Mouse (Mus musculus): ENCODE data around the gene Snx8. TPM values are rescaled to one million over a fixed set of nuclear protein-coding genes. Genes with fewer than 3 reads are reported as not detected.

The Snx8 gene
- total and polyA plus RNA-seq, 3 experiments: 19.7 to 30.7 TPM; not detected in 1

- no peaks in the 10 kb centered on the region for H3K9me3 ChIP-seq (replicated peaks; ENCODE audit: insufficient read depth, low read length)
These were observed 31.6 kb downstream of the Snx8 start for GRCm38 (mm10) chr5:140357466-140357865.

GRCm38 (mm10) chr5:140355934-140356333, 33.1 kb downstream of the Snx8 start:
- DNase-seq (ENCODE audit: low read depth, low spot score): no peak

More at GRCm38 (mm10) chr5:140357466-140357865, 31.6 kb downstream of the Snx8 start:
- no peaks in the 10 kb centered on the region for H3K79me2 ChIP-seq (ENCODE audit: control insufficient read depth, insufficient read depth, low read length, poor library complexity)
- no peaks in the 10 kb centered on the region for H3K4me1 ChIP-seq (ENCODE audit: control insufficient read depth in 1 of 2, insufficient read depth in 2 of 2, low read length in 2 of 2)
- H3K27me3 ChIP-seq (ENCODE audit: control insufficient read depth in 1 of 2, insufficient read depth in 2 of 2, low read length in 2 of 2): no peaks in the 10 kb centered on the region
- no peak for DNase-seq (ENCODE audit: low read depth, low spot score)
- H3K9ac ChIP-seq (ENCODE audit: control insufficient read depth, low read depth, low read length, poor library complexity, severe bottlenecking): no peak overlapping the region
- H3K27ac ChIP-seq (ENCODE audit: control insufficient read depth, low read depth, low read length): no peak overlapping the region
- TF ChIP-seq ZKSCAN1 (IDR thresholded peaks at IDR 0.05; ENCODE audit: low read depth, low read length): no peak
- TF ChIP-seq MXI1 (IDR thresholded peaks at IDR 0.05; ENCODE audit: low read depth, low read length): no peak
- no peak for TF ChIP-seq ZNF384 (IDR thresholded peaks at IDR 0.05; ENCODE audit: low read depth, low read length)
- no peak for TF ChIP-seq POLR2AphosphoS5 (IDR thresholded peaks at IDR 0.05; ENCODE audit: borderline replicate concordance, low read depth, low read length)
- no peak for TF ChIP-seq GATA1 (IDR thresholded peaks at IDR 0.05; ENCODE audit: low read depth, low read length)
- H3K4me3 ChIP-seq (ENCODE audit: control insufficient read depth in 1 of 2, insufficient read depth in 1 of 2, low read depth in 2 of 2, low read length in 2 of 2): no peak overlapping the region
- H3K36me3 ChIP-seq (ENCODE audit: control insufficient read depth in 1 of 2, insufficient read depth in 2 of 2, low read length in 2 of 2): peaks cover 0 to 2% of the 10 kb centered on the region in 2 experiments; a peak in 1 of 4 replicates

GRCm38 (mm10) chr5:140352352-140352751, 36.7 kb downstream of the Snx8 start:
- Histone ChIP-seq H3K4me3 (ENCODE audit: control insufficient read depth in 1 of 2, insufficient read depth in 1 of 2, low read depth in 2 of 2, low read length in 2 of 2) (no peak overlapping the region), H3K27me3 (ENCODE audit: control insufficient read depth in 1 of 2, insufficient read depth in 2 of 2, low read length in 2 of 2) (no peaks in the 10 kb centered on the region), H3K9ac (ENCODE audit: control insufficient read depth, low read depth, low read length, poor library complexity, severe bottlenecking) (no peak overlapping the region), H3K27ac (ENCODE audit: control insufficient read depth, low read depth, low read length) (no peak overlapping the region), H3K4me1 (ENCODE audit: control insufficient read depth in 1 of 2, insufficient read depth in 2 of 2, low read length in 2 of 2) (no peaks in the 10 kb centered on the region), H3K9me3 (replicated peaks; ENCODE audit: insufficient read depth, low read length) (no peaks in the 10 kb centered on the region), H3K36me3 (ENCODE audit: control insufficient read depth in 1 of 2, insufficient read depth in 2 of 2, low read length in 2 of 2) (peaks cover 0 to 2% of the 10 kb centered on the region in 2 experiments; a peak in 1 of 4 replicates), H3K79me2 (ENCODE audit: control insufficient read depth, insufficient read depth, low read length, poor library complexity) (no peaks in the 10 kb centered on the region)
- TF ChIP-seq GABPA (IDR thresholded peaks at IDR 0.05; ENCODE audit: low read depth, low read length): no peak
- TF ChIP-seq TBP (IDR thresholded peaks at IDR 0.05; ENCODE audit: low read depth, low read length): no peak
- no peak for TF ChIP-seq MEF2A (IDR thresholded peaks at IDR 0.05; ENCODE audit: extremely low read depth, insufficient replicate concordance, low read depth, low read length, poor library complexity, severe bottlenecking)
- TF ChIP-seq E2F4 (IDR thresholded peaks at IDR 0.05; ENCODE audit: borderline replicate concordance, low read depth, low read length): no peak
- no peak for TF ChIP-seq MAX (IDR thresholded peaks at IDR 0.05; ENCODE audit: low read length)
- no peak for TF ChIP-seq SMC3 (IDR thresholded peaks at IDR 0.05; ENCODE audit: low read depth, low read length)
- DNase-seq (ENCODE audit: low read depth, low spot score): no peak

More at GRCm38 (mm10) chr5:140355934-140356333, 33.1 kb downstream of the Snx8 start:
- H3K9ac ChIP-seq (ENCODE audit: control insufficient read depth, low read depth, low read length, poor library complexity, severe bottlenecking): no peak overlapping the region
- no peak overlapping the region for H3K27ac ChIP-seq (ENCODE audit: control insufficient read depth, low read depth, low read length)
- TF ChIP-seq MEF2A (IDR thresholded peaks at IDR 0.05; ENCODE audit: extremely low read depth, insufficient replicate concordance, low read depth, low read length, poor library complexity, severe bottlenecking) (no peak), RCOR1 (IDR thresholded peaks at IDR 0.05; ENCODE audit: low read depth, low read length) (no peak), E2F4 (IDR thresholded peaks at IDR 0.05; ENCODE audit: borderline replicate concordance, low read depth, low read length) (no peak), TBP (IDR thresholded peaks at IDR 0.05; ENCODE audit: low read depth, low read length) (no peak), ZMIZ1 (IDR thresholded peaks at IDR 0.05; ENCODE audit: low read depth, low read length) (no peak), JUND (IDR thresholded peaks at IDR 0.05; ENCODE audit: low read depth, low read length) (no peak), MYB (IDR thresholded peaks at IDR 0.05; ENCODE audit: low read depth, low read length) (no peak), GABPA (IDR thresholded peaks at IDR 0.05; ENCODE audit: low read depth, low read length) (no peak), MAZ (IDR thresholded peaks at IDR 0.05; ENCODE audit: low read depth, low read length) (no peak), POLR2AphosphoS5 (IDR thresholded peaks at IDR 0.05; ENCODE audit: borderline replicate concordance, low read depth, low read length) (no peak), BHLHE40 (IDR thresholded peaks at IDR 0.05; ENCODE audit: borderline replicate concordance, low read depth, low read length) (no peak), ZKSCAN1 (IDR thresholded peaks at IDR 0.05; ENCODE audit: low read depth, low read length) (no peak), NELFE (IDR thresholded peaks at IDR 0.05; ENCODE audit: low read depth, low read length) (no peak)
- H3K27me3 ChIP-seq (ENCODE audit: control insufficient read depth in 1 of 2, insufficient read depth in 2 of 2, low read length in 2 of 2): no peaks in the 10 kb centered on the region
- no peaks in the 10 kb centered on the region for H3K79me2 ChIP-seq (ENCODE audit: control insufficient read depth, insufficient read depth, low read length, poor library complexity)
- H3K9me3 ChIP-seq (replicated peaks; ENCODE audit: insufficient read depth, low read length): no peaks in the 10 kb centered on the region
- no peaks in the 10 kb centered on the region for H3K4me1 ChIP-seq (ENCODE audit: control insufficient read depth in 1 of 2, insufficient read depth in 2 of 2, low read length in 2 of 2)
- no peak overlapping the region for H3K4me3 ChIP-seq (ENCODE audit: control insufficient read depth in 1 of 2, insufficient read depth in 1 of 2, low read depth in 2 of 2, low read length in 2 of 2)
- H3K36me3 ChIP-seq (ENCODE audit: control insufficient read depth in 1 of 2, insufficient read depth in 2 of 2, low read length in 2 of 2): peaks cover 0 to 2% of the 10 kb centered on the region in 2 experiments; a peak in 1 of 4 replicates
